Mouse (Mus musculus): ENCODE data around the gene Trim44. TPM values are rescaled to one million over a fixed set of nuclear protein-coding genes. Genes with fewer than 3 reads are reported as not detected.
A peak's percentile ranks its signal among the peaks of the same experiment; 100 is the strongest.

Gene Trim44
- polyA plus RNA-seq, 1 experiment from 2014 or later: 57.1 TPM

GRCm38 (mm10) chr2:102399864-102400604, 7.6 kb downstream of the Trim44 start:
- H3K27me3 ChIP-seq (ENCODE audit: control insufficient read depth, insufficient read depth, low read depth, low read length): no peaks in the 10 kb centered on the region
- no peaks in the 10 kb centered on the region for H3K36me3 ChIP-seq (ENCODE audit: control insufficient read depth, insufficient read depth, low read length)
- H3K4me3 ChIP-seq (ENCODE audit: low read depth, low read length): peak overlapping the region; percentile 78
- no peak; the same call in 1 of the 2 replicates for ATAC-seq
- H3K27ac ChIP-seq (ENCODE audit: low read length): peak overlapping the region; percentile 94
- no peaks in the 10 kb centered on the region for H3K9me3 ChIP-seq (replicated peaks; ENCODE audit: control insufficient read depth, low read length, poor library complexity, severe bottlenecking)
- 39% methylated on average over 48 of the region's 48 CpGs for WGBS
- peaks cover 28% of the 10 kb centered on the region for H3K4me1 ChIP-seq (ENCODE audit: control insufficient read depth, insufficient read depth, low read length)
- H3K4me2 ChIP-seq (ENCODE audit: low read length): peak overlapping the region; percentile 76
- H3K9ac ChIP-seq (ENCODE audit: low read depth, low read length): peak overlapping the region; percentile 89

- H3K4me2 ChIP-seq (ENCODE audit: low read length): no peak overlapping the region
- H3K27ac ChIP-seq (ENCODE audit: low read length): no peak overlapping the region
- H3K9me3 ChIP-seq (replicated peaks; ENCODE audit: control insufficient read depth, low read length, poor library complexity, severe bottlenecking): no peaks in the 10 kb centered on the region
- no peak overlapping the region for H3K4me3 ChIP-seq (ENCODE audit: low read depth, low read length)
- peaks cover 27% of the 10 kb centered on the region for H3K4me1 ChIP-seq (ENCODE audit: control insufficient read depth, insufficient read depth, low read length)
- no peak overlapping the region for H3K9ac ChIP-seq (ENCODE audit: low read depth, low read length)
- WGBS: 87% methylated on average over 1 of the region's 1 CpGs
- ATAC-seq: no peak
- no peaks in the 10 kb centered on the region for H3K36me3 ChIP-seq (ENCODE audit: control insufficient read depth, insufficient read depth, low read length)
- H3K27me3 ChIP-seq (ENCODE audit: control insufficient read depth, insufficient read depth, low read depth, low read length): no peaks in the 10 kb centered on the region
Observed at GRCm38 (mm10) chr2:102396493-102396892, 11.1 kb downstream of the Trim44 start.

- WGBS: 93% methylated on average over 1 of the region's 1 CpGs
- H3K9ac ChIP-seq (ENCODE audit: low read depth, low read length): no peak overlapping the region
- ATAC-seq: no peak
- H3K27me3 ChIP-seq (ENCODE audit: control insufficient read depth, insufficient read depth, low read depth, low read length): no peaks in the 10 kb centered on the region
- H3K36me3 ChIP-seq (ENCODE audit: control insufficient read depth, insufficient read depth, low read length): no peaks in the 10 kb centered on the region
- H3K27ac ChIP-seq (ENCODE audit: low read length): no peak overlapping the region
- H3K4me1 ChIP-seq (ENCODE audit: control insufficient read depth, insufficient read depth, low read length): peaks cover 12% of the 10 kb centered on the region
- H3K4me2 ChIP-seq (ENCODE audit: low read length): no peak overlapping the region
- no peak overlapping the region for H3K4me3 ChIP-seq (ENCODE audit: low read depth, low read length)
- H3K9me3 ChIP-seq (replicated peaks; ENCODE audit: control insufficient read depth, low read length, poor library complexity, severe bottlenecking): no peaks in the 10 kb centered on the region
Observed at GRCm38 (mm10) chr2:102393457-102393856, 14.2 kb downstream of the Trim44 start.

GRCm38 (mm10) chr2:102385328-102385902, 22.2 kb downstream of the Trim44 start:
- H3K4me2 ChIP-seq (ENCODE audit: low read length): no peak overlapping the region
- H3K9ac ChIP-seq (ENCODE audit: low read depth, low read length): no peak overlapping the region
- H3K27ac ChIP-seq (ENCODE audit: low read length): no peak overlapping the region
- H3K27me3 ChIP-seq (ENCODE audit: control insufficient read depth, insufficient read depth, low read depth, low read length): no peaks in the 10 kb centered on the region
- H3K9me3 ChIP-seq (replicated peaks; ENCODE audit: control insufficient read depth, low read length, poor library complexity, severe bottlenecking): no peaks in the 10 kb centered on the region
- ATAC-seq: no peak
- H3K4me1 ChIP-seq (ENCODE audit: control insufficient read depth, insufficient read depth, low read length): peaks cover 20% of the 10 kb centered on the region
- H3K36me3 ChIP-seq (ENCODE audit: control insufficient read depth, insufficient read depth, low read length): no peaks in the 10 kb centered on the region
- no peak overlapping the region for H3K4me3 ChIP-seq (ENCODE audit: low read depth, low read length)

GRCm38 (mm10) chr2:102384496-102384895, 23.1 kb downstream of the Trim44 start:
- H3K9me3 ChIP-seq (replicated peaks; ENCODE audit: control insufficient read depth, low read length, poor library complexity, severe bottlenecking): no peaks in the 10 kb centered on the region
- no peak overlapping the region for H3K9ac ChIP-seq (ENCODE audit: low read depth, low read length)
- ATAC-seq: no peak
- H3K27ac ChIP-seq (ENCODE audit: low read length): peak overlapping the region; percentile 32
- H3K4me3 ChIP-seq (ENCODE audit: low read depth, low read length): no peak overlapping the region
- no peaks in the 10 kb centered on the region for H3K36me3 ChIP-seq (ENCODE audit: control insufficient read depth, insufficient read depth, low read length)
- peaks cover 20% of the 10 kb centered on the region for H3K4me1 ChIP-seq (ENCODE audit: control insufficient read depth, insufficient read depth, low read length)
- 65% methylated on average over 1 of the region's 1 CpGs for WGBS
- H3K4me2 ChIP-seq (ENCODE audit: low read length): no peak overlapping the region
- no peaks in the 10 kb centered on the region for H3K27me3 ChIP-seq (ENCODE audit: control insufficient read depth, insufficient read depth, low read depth, low read length)

GRCm38 (mm10) chr2:102384057-102384456, 23.6 kb downstream of the Trim44 start:
- Histone ChIP-seq H3K27me3 (ENCODE audit: control insufficient read depth, insufficient read depth, low read depth, low read length) (no peaks in the 10 kb centered on the region), H3K4me1 (ENCODE audit: control insufficient read depth, insufficient read depth, low read length) (peaks cover 20% of the 10 kb centered on the region), H3K4me2 (ENCODE audit: low read length) (no peak overlapping the region), H3K9ac (ENCODE audit: low read depth, low read length) (no peak overlapping the region), H3K27ac (ENCODE audit: low read length) (peak overlapping the region; percentile 32), H3K9me3 (replicated peaks; ENCODE audit: control insufficient read depth, low read length, poor library complexity, severe bottlenecking) (no peaks in the 10 kb centered on the region), H3K4me3 (ENCODE audit: low read depth, low read length) (no peak overlapping the region), H3K36me3 (ENCODE audit: control insufficient read depth, insufficient read depth, low read length) (no peaks in the 10 kb centered on the region)
- 51% methylated on average over 2 of the region's 2 CpGs for WGBS
- ATAC-seq: no peak

GRCm38 (mm10) chr2:102383069-102383834, 24.4 kb downstream of the Trim44 start:
- Histone ChIP-seq H3K9ac (ENCODE audit: low read depth, low read length) (no peak overlapping the region), H3K4me1 (ENCODE audit: control insufficient read depth, insufficient read depth, low read length) (peaks cover 20% of the 10 kb centered on the region), H3K36me3 (ENCODE audit: control insufficient read depth, insufficient read depth, low read length) (no peaks in the 10 kb centered on the region), H3K27me3 (ENCODE audit: control insufficient read depth, insufficient read depth, low read depth, low read length) (no peaks in the 10 kb centered on the region), H3K4me3 (ENCODE audit: low read depth, low read length) (no peak overlapping the region), H3K4me2 (ENCODE audit: low read length) (no peak overlapping the region), H3K9me3 (replicated peaks; ENCODE audit: control insufficient read depth, low read length, poor library complexity, severe bottlenecking) (no peaks in the 10 kb centered on the region), H3K27ac (ENCODE audit: low read length) (no peak overlapping the region; the same call in 1 of the 2 replicates)
- 47% methylated on average over 3 of the region's 3 CpGs for WGBS
- ATAC-seq: no peak

GRCm38 (mm10) chr2:102382519-102382918, 25.1 kb downstream of the Trim44 start:
- Histone ChIP-seq H3K4me2 (ENCODE audit: low read length) (no peak overlapping the region), H3K27ac (ENCODE audit: low read length) (no peak overlapping the region), H3K9ac (ENCODE audit: low read depth, low read length) (no peak overlapping the region), H3K27me3 (ENCODE audit: control insufficient read depth, insufficient read depth, low read depth, low read length) (no peaks in the 10 kb centered on the region), H3K4me3 (ENCODE audit: low read depth, low read length) (no peak overlapping the region), H3K36me3 (ENCODE audit: control insufficient read depth, insufficient read depth, low read length) (no peaks in the 10 kb centered on the region), H3K4me1 (ENCODE audit: control insufficient read depth, insufficient read depth, low read length) (peaks cover 20% of the 10 kb centered on the region), H3K9me3 (replicated peaks; ENCODE audit: control insufficient read depth, low read length, poor library complexity, severe bottlenecking) (no peaks in the 10 kb centered on the region)
- WGBS: 83% methylated on average over 3 of the region's 3 CpGs
- ATAC-seq: no peak

- H3K9me3 ChIP-seq (replicated peaks; ENCODE audit: control insufficient read depth, low read length, poor library complexity, severe bottlenecking): no peaks in the 10 kb centered on the region
- 88% methylated on average over 2 of the region's 2 CpGs for WGBS
- H3K4me3 ChIP-seq (ENCODE audit: low read depth, low read length): no peak overlapping the region
- H3K9ac ChIP-seq (ENCODE audit: low read depth, low read length): no peak overlapping the region
- H3K27me3 ChIP-seq (ENCODE audit: control insufficient read depth, insufficient read depth, low read depth, low read length): no peaks in the 10 kb centered on the region
- H3K36me3 ChIP-seq (ENCODE audit: control insufficient read depth, insufficient read depth, low read length): no peaks in the 10 kb centered on the region
- ATAC-seq: no peak
- H3K27ac ChIP-seq (ENCODE audit: low read length): no peak overlapping the region
- H3K4me2 ChIP-seq (ENCODE audit: low read length): no peak overlapping the region
- H3K4me1 ChIP-seq (ENCODE audit: control insufficient read depth, insufficient read depth, low read length): peaks cover 20% of the 10 kb centered on the region
Observed at GRCm38 (mm10) chr2:102380581-102380980, 27.0 kb downstream of the Trim44 start.

Data from midbrain, embryonic 16.5 days (tissue).